Mouse (Mus musculus) kidney, postnatal 14 days (tissue): ENCODE measurements around the gene Wdr66.

ENCODE experiments used
- DNase-seq: peaks from one replicate; pipeline ENCODE4 v3.0.0; 2022; ENCODE audit warnings: mixed read lengths

Gene Wdr66

DNA sequence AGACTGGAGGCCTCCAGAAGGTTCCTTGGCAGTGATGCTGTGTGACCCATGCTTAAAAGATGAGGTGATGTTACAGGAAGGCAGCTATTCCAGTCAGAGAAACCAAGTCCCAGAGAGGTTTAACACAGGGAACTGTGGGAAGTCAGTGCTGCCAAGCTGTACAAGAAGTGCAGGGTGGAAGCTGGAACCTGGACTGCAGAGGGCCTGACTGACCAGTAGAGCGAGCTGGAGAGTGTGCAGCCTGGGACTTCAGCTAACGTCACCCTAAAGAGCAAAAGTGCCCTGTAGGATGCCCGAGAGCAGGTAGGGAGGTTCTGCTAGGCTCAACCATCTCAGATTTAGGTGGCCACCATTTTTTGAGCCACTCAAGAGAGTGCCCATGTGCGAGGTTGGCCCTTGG lies 111.0 kb downstream of the Wdr66 start:
- no peak for DNase-seq

DNA sequence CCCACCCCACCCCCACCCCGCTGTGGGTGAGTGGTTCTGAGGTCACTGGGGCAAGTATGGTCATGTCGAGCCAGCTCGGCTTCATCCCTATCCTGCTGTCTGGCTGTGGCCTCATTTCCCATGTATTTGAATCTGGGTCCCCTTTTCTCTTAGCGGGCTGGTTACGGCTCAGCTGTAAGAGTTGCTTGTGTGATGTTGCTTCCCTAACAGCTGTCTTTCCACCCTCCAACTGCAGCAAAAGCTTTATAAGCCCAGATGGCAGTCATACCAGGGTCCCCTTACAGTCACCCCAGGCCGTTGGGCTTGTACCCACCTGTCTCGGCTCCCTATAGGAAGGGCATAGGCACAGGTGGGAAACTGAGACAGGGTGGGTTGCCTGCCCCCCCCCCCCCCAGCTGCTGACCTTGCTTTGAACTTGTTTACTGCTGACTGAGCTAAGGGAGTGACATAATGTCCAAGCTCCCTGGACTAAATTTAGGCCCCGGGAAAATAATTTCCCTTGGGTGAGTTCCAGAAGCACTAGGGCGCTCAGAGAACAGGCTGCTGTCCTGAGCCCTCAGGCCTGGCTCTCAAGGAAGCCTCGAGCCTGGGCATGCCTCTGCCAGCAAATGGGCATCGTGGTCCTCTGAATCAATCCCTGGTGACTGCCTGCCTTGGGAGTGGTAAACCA lies 112.5 kb downstream of the Wdr66 start:
- DNase-seq, result peak; percentile 83

DNA sequence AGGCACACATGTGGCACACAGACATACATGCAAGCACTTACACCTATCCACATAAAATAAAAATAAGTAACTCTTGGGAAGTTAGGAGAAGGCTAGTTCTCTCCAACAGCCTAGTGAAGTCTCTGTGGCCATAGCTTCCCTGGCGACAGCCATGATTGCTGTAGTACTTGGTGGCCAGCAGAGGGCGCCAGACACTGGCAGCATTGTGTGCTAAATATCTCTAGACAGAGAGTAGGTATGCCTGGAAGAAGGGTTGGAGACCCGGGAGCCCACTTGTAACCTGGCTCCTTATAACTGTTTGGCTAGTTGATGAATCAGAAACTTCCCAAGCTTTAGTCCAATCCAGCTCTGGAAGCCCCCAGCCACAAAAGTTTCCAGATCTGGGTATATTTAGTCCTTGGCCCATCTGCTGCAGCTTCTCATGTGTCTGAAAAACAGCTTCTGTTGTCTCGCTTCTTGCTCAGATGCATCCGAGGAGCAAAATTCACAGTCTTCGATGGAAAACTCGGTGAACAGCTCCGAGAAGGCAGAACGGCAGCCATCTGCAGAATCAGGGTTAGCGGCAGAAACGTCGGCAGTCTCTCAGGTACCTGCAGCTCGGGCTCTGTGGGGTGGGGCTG lies 117.1 kb downstream of the Wdr66 start:
- DNase-seq, result peak; percentile 63

DNA sequence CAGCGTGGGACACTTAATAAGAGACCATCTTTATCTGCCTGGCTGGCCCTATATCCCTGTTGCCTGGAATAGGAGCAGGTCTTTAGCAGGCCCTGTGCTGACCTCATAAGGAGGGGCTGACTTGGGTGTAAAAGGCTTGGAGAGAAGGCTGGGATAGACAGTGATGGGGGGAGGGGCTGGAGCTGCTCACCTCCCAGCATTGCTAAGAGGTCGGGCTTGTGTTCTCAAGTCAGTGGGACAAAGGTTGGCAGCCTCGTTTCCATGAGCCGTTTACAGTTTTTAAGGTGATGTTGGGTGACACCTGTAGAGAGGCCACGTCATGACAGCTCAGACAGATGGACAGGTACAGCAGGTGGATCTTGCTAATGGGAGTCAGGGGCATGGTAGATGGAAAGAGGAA lies 118.1 kb downstream of the Wdr66 start:
- peak; percentile 53 for DNase-seq

DNA sequence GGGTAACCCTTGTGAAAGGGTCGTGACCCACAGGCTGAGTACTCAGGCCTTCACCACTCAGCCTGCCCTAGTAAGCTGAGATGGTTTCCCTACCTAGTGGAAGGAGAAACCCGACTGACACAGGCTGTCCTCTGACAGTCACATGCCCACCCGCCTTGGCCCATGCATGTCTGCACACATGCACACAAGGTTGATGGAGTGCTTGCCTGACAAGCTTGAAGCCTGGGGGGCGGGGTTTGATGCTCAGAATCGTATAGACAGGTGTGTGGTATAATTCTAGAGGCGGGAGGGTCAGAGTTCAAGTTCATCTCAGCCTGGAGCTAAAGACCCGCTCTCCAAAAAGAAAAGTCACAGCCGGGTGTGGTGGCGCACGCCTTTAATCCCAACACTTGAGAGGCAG lies 123.4 kb downstream of the Wdr66 start:
- DNase-seq, result no peak

DNA sequence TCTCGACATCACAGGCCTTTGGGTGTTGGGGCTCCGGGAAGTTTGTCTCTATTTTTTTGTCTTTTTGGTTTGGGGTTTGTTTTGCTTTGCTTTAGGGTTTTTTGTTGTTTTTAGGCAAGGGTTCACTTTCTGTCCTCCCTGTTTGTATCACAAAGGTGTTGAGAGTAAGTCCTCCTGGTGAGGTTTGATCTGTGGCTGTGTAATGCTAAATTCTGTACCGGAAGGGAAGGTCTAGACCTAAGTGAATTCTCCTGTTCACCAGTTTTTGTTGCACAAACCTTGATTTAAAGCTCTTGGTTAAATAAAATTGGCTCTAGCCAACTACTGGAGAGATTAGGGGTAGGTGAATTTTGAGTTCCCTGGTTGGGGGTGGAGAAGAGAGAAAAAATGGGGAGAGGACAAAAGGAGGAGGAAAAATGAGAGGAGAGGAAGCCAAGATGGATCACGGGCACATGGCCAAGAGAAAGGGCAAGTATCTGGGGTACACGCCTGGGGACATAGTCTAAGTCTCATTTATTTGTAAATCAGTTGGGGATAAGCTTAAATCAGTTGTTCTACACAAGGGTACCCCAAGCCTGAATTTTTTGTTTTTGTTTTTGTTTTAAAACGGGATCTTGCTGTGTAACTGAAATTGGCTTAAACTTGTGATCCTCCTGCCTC lies 124.0 kb downstream of the Wdr66 start:
- DNase-seq, result no peak

DNA sequence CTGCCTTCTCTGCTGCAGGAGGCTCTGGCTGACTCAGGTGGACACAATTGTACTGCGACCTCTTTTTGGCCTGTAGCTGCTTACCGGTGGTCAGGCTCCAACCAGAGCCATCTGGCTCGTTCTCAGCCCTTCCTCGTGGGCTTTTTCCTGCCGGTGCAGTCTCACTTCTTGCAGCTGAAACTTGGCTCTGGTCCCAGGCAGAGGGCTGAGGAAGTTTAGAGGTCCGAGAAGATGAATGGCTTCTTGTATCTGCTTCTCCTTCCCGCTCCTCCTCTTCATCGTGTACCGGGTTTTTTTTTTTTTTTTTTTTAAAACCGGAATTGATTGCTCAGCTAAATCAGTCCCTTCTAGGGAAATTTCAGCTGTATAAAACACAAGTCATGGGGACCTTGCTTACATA lies 124.7 kb downstream of the Wdr66 start:
- DNase-seq, result peak; percentile 93
